Mouse (Mus musculus) liver, postnatal 0 days (tissue): ENCODE data around the gene Ttc9c. TPM values are rescaled to one million over a fixed set of nuclear protein-coding genes. Genes with fewer than 3 reads are reported as not detected.

Experiments used
- ATAC-seq: fragments of 200-750 bp; cut with Nextera tagmentation; 2 replicates; pipeline ENCODE4 v1.8.0; 2017; ENCODE audit warnings: mild to moderate bottlenecking, moderate library complexity
- DNase-seq: peaks from one replicate; pipeline ENCODE4 v3.0.0-alpha.2; 2016
- H3K27ac ChIP-seq: fragments of 300-500 bp; sonication (generic); 2 replicates; pipeline ENCODE4 v1.5.1; 2014; ENCODE audit warnings: antibody characterized with exemption, moderate library complexity, mild to moderate bottlenecking, low read depth
- H3K27me3 ChIP-seq: fragments of 300-500 bp; sonication (generic); 2 replicates; pipeline ENCODE4 v1.6.1; 2014; ENCODE audit warnings: low read length, control low read depth, mixed read lengths; ENCODE audit not compliant: insufficient read depth
- H3K36me3 ChIP-seq: fragments of 300-500 bp; sonication (generic); replicated peaks from 2 replicates; pipeline ENCODE4 v1.6.1; 2014; ENCODE audit warnings: mild to moderate bottlenecking, control low read depth, low read length, moderate library complexity, mixed read lengths; ENCODE audit not compliant: insufficient read depth
- H3K4me1 ChIP-seq: fragments of 300-500 bp; sonication (generic); 2 replicates; pipeline ENCODE4 v1.6.1; 2014; ENCODE audit warnings: antibody characterized with exemption, mild to moderate bottlenecking, control low read depth; ENCODE audit not compliant: insufficient read depth
- H3K4me2 ChIP-seq: fragments of 300-500 bp; sonication (generic); 2 replicates; pipeline ENCODE4 v1.6.1; 2014; ENCODE audit warnings: low read depth, mild to moderate bottlenecking, low read length, moderate library complexity, mixed read lengths
- H3K4me3 ChIP-seq: fragments of 300-500 bp; sonication (generic); 2 replicates; pipeline ENCODE4 v1.5.1; 2014; ENCODE audit warnings: low read depth, low read length
- H3K9ac ChIP-seq: fragments of 300-500 bp; sonication (generic); replicated peaks from 2 replicates; pipeline ENCODE4 v1.6.1; 2014; ENCODE audit warnings: mild to moderate bottlenecking, moderate library complexity
- H3K9me3 ChIP-seq: fragments of 300-500 bp; sonication (generic); 2 replicates; pipeline ENCODE4 v1.6.1; 2016; ENCODE audit warnings: mild to moderate bottlenecking, control low read depth, low read length, mixed read lengths
- CTCF ChIP-seq: sonication (generic); IDR thresholded peaks from 2 replicates; pipeline ENCODE4 v1.5.1; 2016; ENCODE audit warnings: antibody characterized with exemption, low read depth
- EP300 ChIP-seq: IDR thresholded peaks from 2 replicates; pipeline ENCODE4 v1.6.1; 2016; ENCODE audit warnings: antibody characterized with exemption, low read depth, mild to moderate bottlenecking
- WGBS: fragments of 180-500 bp; shearing (Covaris S2); extraction: QIAGEN DNeasy Blood & Tissue Kit; methylation state at CpG from one replicate; pipeline ENCODE4 v1.1.7; 2014; ENCODE audit not compliant: insufficient replicate concordance; 5-methylcytosine and 5-hydroxymethylcytosine counted together
- polyA plus RNA-seq: library from polyadenylated mRNA; unstranded; fragments of >200 nt; fragmentation: Nextera tagmentation; extraction: Ambion mirVana; gene quantifications from 2 replicates; pipeline ENCODE4 v1.2.1, GENCODE M21; 2015

The Ttc9c gene
- polyA plus RNA-seq, 1 experiment from 2014 or later = 12.5 TPM

DNA sequence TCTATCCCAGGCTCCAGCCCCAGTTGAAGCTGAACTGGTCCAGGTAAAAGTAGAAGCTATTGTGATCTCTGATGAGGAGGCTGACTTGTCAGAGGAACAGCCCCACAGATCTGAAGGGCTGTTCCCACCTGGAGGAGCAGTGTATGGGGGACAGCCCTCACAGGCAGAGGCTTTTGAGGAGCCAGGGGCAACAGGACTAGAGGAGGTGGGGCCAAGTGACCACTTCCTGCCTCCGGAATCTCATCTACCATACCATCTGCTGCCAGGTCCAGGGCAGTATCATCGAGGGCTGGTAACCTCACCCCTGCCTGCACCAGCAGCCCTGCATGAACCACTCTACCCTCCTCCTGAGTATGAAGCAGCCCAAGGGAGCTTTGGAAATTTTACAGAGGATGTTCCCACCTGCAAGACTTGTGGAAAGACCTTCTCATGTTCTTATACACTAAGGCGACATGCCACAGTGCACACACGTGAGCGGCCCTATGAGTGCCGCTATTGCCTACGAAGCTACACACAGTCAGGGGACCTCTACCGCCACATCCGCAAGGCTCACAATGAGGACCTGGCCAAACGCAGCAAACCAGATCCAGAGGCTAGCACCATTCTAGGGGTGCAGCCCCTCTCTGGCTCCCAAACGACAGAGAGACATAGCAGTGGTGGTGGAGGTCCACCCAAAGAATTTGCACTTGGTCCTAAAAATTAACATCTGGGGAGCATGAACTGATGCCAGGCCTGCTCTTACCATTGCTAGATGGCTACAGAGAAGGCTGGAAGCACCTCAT, 15.1 kb downstream of the Ttc9c start:
- Histone ChIP-seq H3K36me3 (peaks cover 12% of the 10 kb centered on the region), H3K9me3 (no peaks in the 10 kb centered on the region), H3K27ac (no peak overlapping the region), H3K4me3 (no peak overlapping the region), H3K4me1 (peaks cover 19% of the 10 kb centered on the region), H3K9ac (no peak overlapping the region), H3K4me2 (no peak overlapping the region), H3K27me3 (no peaks in the 10 kb centered on the region)
- WGBS = 74% methylated on average over 11 of the region's 11 CpGs
- DNase-seq (no peak), ATAC-seq (no peak)
- TF ChIP-seq CTCF (no peak), EP300 (no peak)

DNA sequence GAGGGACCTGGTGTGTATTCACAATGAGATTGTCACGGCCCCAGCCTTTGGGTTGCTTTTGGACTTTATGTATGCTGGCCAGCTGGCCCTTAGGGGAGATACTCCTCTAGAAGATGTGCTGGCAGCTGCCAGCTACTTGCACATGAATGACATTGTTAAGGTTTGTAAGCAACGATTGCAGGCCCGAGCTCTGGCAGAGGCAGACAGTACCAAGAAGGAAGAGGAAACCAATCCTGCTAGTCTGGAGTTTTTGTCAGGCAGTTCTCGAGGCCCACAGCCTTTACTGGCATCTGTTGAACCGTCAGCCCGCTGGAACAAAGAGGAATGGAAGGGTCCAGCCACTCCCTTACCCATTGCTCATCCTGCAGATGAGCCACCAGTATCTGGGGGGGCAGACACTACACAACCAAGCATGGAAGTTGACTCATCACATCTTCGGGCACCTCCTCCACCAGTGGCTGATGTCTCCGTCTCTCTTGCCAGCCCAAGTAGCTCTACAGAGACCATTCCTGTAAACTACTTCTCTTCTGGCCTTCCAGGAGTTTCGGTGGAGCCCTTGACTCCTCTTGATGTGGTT, 15.8 kb downstream of the Ttc9c start:
- Histone ChIP-seq H3K27me3 (no peaks in the 10 kb centered on the region), H3K9ac (no peak overlapping the region; the same call in 1 of the 2 replicates), H3K4me2 (peak overlapping the region; percentile 84; the same call in 1 of the 2 replicates), H3K36me3 (peaks cover 8% of the 10 kb centered on the region), H3K27ac (peak overlapping the region; percentile 36), H3K9me3 (no peaks in the 10 kb centered on the region), H3K4me3 (no peak overlapping the region), H3K4me1 (peaks cover 19% of the 10 kb centered on the region)
- DNase-seq (no peak), ATAC-seq (no peak)
- 73% methylated on average over 9 of the region's 9 CpGs for WGBS
- TF ChIP-seq EP300 (no peak), CTCF (no peak)

DNA sequence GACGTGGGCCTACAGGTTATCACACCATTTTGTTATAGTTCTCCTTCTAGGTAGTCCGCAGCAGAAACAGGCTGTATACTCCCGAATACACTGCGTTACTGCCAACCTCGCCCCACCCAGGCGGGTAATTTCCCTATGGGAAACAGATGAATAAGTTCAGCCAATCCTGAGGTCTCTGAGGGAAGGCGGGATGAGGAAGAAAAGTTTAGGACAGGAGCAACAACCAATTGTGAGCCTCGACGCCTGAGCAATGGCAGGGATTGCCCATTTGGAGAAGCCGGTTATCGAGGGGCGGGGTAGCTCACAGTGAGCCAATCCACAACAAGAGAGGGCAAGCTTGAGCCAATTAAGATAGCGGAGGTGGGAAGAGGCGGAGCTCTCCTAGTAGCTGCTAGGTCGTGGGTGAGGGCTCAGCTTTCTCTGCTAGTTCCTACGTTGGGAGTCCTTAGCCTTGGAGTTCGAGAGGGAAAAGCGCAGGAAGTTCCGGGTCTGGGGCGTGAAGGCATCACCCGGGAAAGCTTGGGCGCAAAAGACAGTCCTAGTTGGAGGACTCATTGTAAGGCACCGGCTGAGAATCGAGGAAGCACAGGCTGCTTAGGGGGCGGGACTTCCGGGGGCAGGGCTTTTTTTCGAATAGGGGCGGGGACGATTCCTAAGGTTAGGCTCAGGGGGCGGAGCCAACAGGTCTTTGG, 16.9 kb downstream of the Ttc9c start, which contains the start of gene Zbtb3:
Zbtb3 (plus strand) TSS at position 426 of the 692 bp plus-strand sequence.
- TF ChIP-seq EP300 = peak; percentile 56; the same call in 1 of the 2 replicates
- no peak for TF ChIP-seq CTCF
- Histone ChIP-seq H3K9me3 (no peaks in the 10 kb centered on the region), H3K4me1 (peaks cover 24% of the 10 kb centered on the region), H3K9ac (peak within 1 kb of the TSS; percentile 73), H3K4me2 (peak within 1 kb of the TSS; percentile 84), H3K27ac (peak within 1 kb of the TSS; percentile 79), H3K36me3 (peaks cover 3% of the 10 kb centered on the region; the same call in 1 of the 2 replicates), H3K4me3 (peak within 1 kb of the TSS; percentile 75), H3K27me3 (no peaks in the 10 kb centered on the region)
- DNase-seq (peak; percentile 94), ATAC-seq (peak; percentile 97)
- WGBS = under 1% methylated on average over 30 of the region's 30 CpGs

DNA sequence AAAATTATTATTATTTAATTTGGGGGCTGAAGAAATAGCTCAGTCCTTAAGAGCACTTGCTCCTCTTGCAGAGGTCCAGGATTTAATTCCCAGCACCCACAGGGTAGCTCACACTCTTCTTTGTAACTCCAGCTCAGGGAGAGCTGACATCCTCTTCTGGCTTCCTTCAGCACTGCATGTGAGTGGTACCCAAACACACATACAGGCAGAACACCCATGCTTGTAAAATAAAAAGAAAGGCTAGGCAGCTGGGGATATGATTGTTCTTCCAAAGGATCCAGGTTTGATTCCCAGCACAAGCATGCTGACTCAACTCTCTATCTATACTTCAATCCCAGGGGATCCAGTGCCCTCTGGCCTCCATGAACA, 20.2 kb downstream of the Ttc9c start:
- H3K4me2 ChIP-seq = peak overlapping the region; percentile 80
- H3K9ac ChIP-seq = no peak overlapping the region
- no peak for DNase-seq
- no peaks in the 10 kb centered on the region for H3K9me3 ChIP-seq
- no peak overlapping the region for H3K27ac ChIP-seq
- peaks cover 27% of the 10 kb centered on the region for H3K4me1 ChIP-seq
- H3K36me3 ChIP-seq = peaks cover 17% of the 10 kb centered on the region
- H3K27me3 ChIP-seq = no peaks in the 10 kb centered on the region
- TF ChIP-seq EP300 = no peak
- no peak for ATAC-seq
- peak overlapping the region; percentile 68 for H3K4me3 ChIP-seq

DNA sequence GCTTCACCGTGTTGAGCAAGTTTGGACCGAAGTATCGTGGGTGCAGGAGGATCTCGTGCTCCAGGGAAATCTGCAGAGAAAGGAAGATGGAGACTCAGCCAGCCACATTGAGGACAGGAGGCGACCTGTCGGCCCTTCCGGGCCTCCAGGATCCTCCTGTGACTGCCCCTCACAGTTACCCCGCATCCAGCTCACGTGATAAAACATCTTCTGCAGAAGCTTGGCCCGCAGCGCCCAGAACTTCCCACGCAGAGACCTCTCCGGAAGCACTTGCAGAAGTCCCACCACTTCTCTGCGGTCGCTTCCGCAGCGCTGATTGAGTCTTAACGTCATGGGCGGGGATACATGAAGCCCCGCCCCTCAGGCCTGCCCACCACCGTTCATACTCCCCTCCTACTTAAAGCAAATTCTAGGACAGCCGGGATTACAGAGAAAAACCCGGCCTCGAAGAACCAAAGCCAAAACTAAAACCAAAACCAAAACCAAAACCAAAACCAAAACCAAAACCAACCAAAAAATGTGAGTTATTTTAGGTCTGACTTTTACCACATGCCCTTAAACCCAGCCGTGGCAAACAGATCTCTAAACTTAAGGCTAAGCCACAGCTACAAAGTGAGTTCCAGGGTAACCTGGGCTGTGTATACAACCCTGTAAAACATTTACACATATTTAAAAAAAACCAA, 20.7 kb downstream of the Ttc9c start, which contains the start of gene Polr2g:
Polr2g (minus strand) TSS at position 314 of the 683 bp plus-strand sequence.
- Histone ChIP-seq H3K4me2 (peak within 1 kb of the TSS; percentile 80), H3K4me3 (peak within 1 kb of the TSS; percentile 68), H3K27me3 (no peaks in the 10 kb centered on the region), H3K9me3 (no peaks in the 10 kb centered on the region), H3K36me3 (peaks cover 23% of the 10 kb centered on the region), H3K9ac (peak within 1 kb of the TSS; percentile 73), H3K27ac (peak within 1 kb of the TSS; percentile 77), H3K4me1 (peaks cover 25% of the 10 kb centered on the region)
- ATAC-seq = peak; percentile 64
- under 1% methylated on average over 25 of the region's 25 CpGs for WGBS
- DNase-seq = peak; percentile 91
- 0 out of 2 replicates have a peak, but pooled peaks have one; percentile 19 for TF ChIP-seq EP300
- no peak for TF ChIP-seq CTCF

DNA sequence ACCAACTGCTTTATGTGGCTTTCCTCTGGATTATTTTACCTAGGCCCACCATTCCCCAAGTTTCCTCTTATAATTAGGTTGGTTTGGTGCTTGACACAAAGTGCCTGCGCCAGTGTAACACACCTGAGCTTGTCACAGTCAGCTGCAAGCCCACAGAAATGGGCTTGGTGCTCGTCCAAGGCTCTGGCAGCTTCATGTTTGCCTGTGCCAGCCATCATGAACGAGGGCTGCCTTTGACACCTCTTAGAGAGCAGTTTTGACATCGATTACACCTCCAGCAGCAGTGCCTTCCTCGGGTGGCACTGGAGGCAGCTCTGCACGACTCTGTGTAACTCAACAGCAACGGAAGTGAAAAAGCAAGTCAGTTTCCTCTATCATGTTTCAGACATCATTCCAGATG, 29.0 kb downstream of the Ttc9c start:
- Histone ChIP-seq H3K36me3 (peaks cover 26% of the 10 kb centered on the region), H3K4me2 (no peak overlapping the region), H3K4me3 (no peak overlapping the region), H3K9ac (no peak overlapping the region), H3K27ac (no peak overlapping the region), H3K9me3 (no peaks in the 10 kb centered on the region), H3K27me3 (no peaks in the 10 kb centered on the region), H3K4me1 (peaks cover 6% of the 10 kb centered on the region; the same call in 1 of the 2 replicates)
- TF ChIP-seq CTCF (no peak), EP300 (no peak)
- WGBS = 78% methylated on average over 7 of the region's 7 CpGs
- DNase-seq = no peak
- ATAC-seq = no peak
